Mouse (Mus musculus): Measurements from ENCODE around the gene Maml1.

- TF ChIP-seq CTCF (IDR thresholded peaks at IDR 0.05; ENCODE audit: borderline replicate concordance, insufficient read depth, low read depth, low read length), result no peak
- TF ChIP-seq POLR2A (IDR thresholded peaks at IDR 0.05; ENCODE audit: borderline replicate concordance, insufficient read depth, low read length), result no peak
Measured at GRCm38 (mm10) chr11:50238821-50239791, 53.0 kb downstream of the Maml1 start.

Measured in cerebellum, adult 2 months (tissue).